Mouse (Mus musculus) cortical plate, adult 2 months (tissue): ENCODE results near the gene Cbx7.

Experiments used
- CTCF ChIP-seq: fragments of 200-500 bp; IDR thresholded peaks from 2 replicates; pipeline ENCODE4 v1.5.1; 2011; ENCODE audit warnings: mild to moderate bottlenecking, control low read depth, low read length; ENCODE audit not compliant: insufficient read depth; ENCODE audit errors: extremely low read depth
- POLR2A ChIP-seq: fragments of 200-500 bp; IDR thresholded peaks from 2 replicates; pipeline ENCODE4 v1.6.1; 2011; ENCODE audit warnings: mild to moderate bottlenecking, low read length, control low read depth; ENCODE audit not compliant: insufficient read depth; ENCODE audit errors: extremely low read depth

DNA sequence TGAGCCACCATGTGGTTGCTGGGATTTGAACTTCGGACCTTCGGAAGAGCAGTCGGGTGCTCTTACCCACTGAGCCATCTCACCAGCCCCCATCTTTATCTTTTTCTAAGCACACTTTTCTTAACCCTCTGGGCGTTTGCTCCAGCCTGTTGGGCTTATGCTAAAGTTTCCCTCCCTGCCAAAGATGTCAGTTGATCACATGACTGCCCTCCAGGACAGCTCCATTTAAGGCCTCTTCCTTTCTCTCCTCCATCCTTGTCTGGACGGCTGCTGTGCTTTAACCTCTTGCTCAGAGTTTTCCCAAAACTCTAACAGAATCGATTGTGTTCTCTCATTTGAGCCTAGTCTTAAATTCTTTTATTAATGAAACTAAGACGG lies 34.6 kb downstream of the Cbx7 start:
- no peak for TF ChIP-seq CTCF
- TF ChIP-seq POLR2A, result no peak
